Mouse (Mus musculus) gastrocnemius, adult 2 months (tissue): ENCODE measurements around the gene Trip10. TPM values are rescaled to one million over a fixed set of nuclear protein-coding genes. Genes with fewer than 3 reads are reported as not detected.
A peak's percentile ranks its signal among the peaks of the same experiment; 100 is the strongest.

Experiments
- DNase-seq: peaks from one replicate; pipeline ENCODE4 v3.0.0; 2022
- H3K27ac ChIP-seq: fragments of 200-600 bp; 2 replicates; pipeline ENCODE4 v1.8.1; 2022; ENCODE audit warnings: mild to moderate bottlenecking
- H3K4me3 ChIP-seq: fragments of 200-600 bp; 2 replicates; pipeline ENCODE4 v1.8.1; 2022; ENCODE audit warnings: mild to moderate bottlenecking, moderate library complexity
- CTCF ChIP-seq: fragments of 200-600 bp; IDR thresholded peaks from 2 replicates; pipeline ENCODE4 v1.8.1; 2022; ENCODE audit warnings: antibody characterized with exemption, mild to moderate bottlenecking, moderate library complexity
- intact Hi-C: fragments of 180-260 bp; cut with DNase I; formaldehyde crosslinking; loops from one replicate; pipeline ENCODE4 v1.15.1; 2025
- total RNA-seq, 2 experiments: library from RNA; stranded (reverse); gene quantifications; 2 replicates each; pipeline ENCODE4 v1.2.3; 2021

The Trip10 gene
- total RNA-seq, 2 experiments from 2014 or later = 170 to 176 TPM

DNA sequence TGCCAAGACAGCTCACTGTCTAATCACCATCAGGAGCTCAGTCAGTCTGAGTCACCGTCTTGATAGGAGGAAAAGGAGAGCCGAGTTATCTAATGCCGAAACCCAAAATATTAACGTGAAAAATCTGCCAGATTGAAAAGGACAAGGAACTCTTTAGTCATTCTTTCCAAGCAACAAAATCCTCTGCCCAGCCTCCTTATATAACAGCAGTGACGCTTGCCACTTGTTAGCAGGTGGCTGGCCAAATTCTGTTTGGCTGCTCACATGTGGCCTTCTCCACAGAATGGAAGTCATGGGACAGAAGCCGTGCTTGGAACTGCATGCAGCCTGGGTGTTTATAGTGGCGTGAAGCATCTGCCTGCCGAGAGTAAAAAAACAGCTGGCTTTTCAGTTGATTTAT, 10.5 kb downstream of the Trip10 start:
- H3K27ac ChIP-seq = peak overlapping the region; percentile 89
- peak overlapping the region; percentile 56 for H3K4me3 ChIP-seq
- peak; percentile 82 for DNase-seq
- no peak for TF ChIP-seq CTCF
- intact Hi-C loops = no loop called here

DNA sequence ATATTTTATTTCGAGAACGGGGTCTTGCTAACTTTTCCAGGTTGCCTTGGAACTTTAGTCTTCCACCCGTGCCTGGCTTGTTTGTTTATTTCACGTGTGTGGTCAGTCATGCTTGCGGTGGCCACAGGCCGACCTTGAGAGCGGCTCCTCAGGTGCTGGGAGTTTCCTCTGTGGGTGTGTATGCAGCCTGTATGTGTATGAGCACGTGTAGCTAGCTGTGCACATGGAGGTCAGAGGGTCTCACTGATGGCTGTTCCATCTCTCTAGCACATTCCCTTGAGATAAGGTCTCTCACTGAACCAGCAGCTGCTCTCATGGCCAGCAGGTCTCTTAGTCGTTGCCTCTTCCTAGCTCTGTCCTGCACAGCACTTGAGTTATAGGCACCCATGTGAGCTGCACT, 11.1 kb downstream of the Trip10 start:
- DNase-seq = peak; percentile 17
- peak overlapping the region; percentile 89 for H3K27ac ChIP-seq
- TF ChIP-seq CTCF = no peak
- peak overlapping the region; percentile 56 for H3K4me3 ChIP-seq
- intact Hi-C loops = no loop called here

DNA sequence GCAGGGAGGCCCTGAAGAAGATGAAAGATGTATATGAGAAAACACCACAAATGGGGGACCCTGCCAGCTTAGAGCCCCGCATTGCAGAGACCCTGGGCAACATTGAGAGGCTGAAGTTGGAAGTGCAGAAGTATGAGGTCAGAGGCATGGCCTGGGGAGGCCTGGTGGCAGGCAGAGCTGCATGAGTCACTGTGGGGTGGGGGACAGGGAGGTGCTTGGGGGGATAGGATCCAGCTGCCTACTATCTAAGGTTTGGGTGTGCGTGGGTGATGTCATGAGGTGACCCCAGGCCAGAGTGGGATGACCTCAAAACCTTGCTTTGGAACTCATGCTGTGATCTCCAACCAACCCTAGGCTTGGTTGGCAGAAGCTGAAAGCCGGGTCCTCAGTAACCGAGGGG, 12.0 kb downstream of the Trip10 start:
- no peak for TF ChIP-seq CTCF
- Histone ChIP-seq H3K4me3 (peak overlapping the region; percentile 56; the same call in 1 of the 2 replicates), H3K27ac (peak overlapping the region; percentile 89)
- intact Hi-C loops = no loop called here
- peak; percentile 52 for DNase-seq

DNA sequence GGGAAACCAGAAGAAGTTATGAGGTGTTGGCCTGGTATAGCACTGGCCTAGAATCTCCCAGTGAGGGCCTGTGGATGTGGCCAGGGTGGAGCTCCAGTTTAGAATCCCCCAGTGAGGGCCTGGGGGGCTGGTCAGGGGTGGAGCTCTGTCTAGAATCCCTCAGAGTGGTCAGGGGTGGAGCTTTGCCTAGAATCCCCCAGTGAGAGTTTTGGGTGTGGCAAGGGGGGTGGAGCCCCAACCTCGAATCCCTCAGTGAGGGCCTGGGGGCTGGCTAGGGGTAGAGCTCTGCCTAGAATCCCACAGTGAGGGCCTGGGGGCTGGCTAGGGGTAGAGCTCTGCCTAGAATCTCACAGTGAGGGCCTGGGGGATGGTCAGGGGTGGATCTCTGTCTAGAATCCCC, 12.5 kb downstream of the Trip10 start:
- intact Hi-C loops = no loop called here
- H3K4me3 ChIP-seq = no peak overlapping the region
- TF ChIP-seq CTCF = no peak
- peak overlapping the region; percentile 89 for H3K27ac ChIP-seq
- peak; percentile 48 for DNase-seq

DNA sequence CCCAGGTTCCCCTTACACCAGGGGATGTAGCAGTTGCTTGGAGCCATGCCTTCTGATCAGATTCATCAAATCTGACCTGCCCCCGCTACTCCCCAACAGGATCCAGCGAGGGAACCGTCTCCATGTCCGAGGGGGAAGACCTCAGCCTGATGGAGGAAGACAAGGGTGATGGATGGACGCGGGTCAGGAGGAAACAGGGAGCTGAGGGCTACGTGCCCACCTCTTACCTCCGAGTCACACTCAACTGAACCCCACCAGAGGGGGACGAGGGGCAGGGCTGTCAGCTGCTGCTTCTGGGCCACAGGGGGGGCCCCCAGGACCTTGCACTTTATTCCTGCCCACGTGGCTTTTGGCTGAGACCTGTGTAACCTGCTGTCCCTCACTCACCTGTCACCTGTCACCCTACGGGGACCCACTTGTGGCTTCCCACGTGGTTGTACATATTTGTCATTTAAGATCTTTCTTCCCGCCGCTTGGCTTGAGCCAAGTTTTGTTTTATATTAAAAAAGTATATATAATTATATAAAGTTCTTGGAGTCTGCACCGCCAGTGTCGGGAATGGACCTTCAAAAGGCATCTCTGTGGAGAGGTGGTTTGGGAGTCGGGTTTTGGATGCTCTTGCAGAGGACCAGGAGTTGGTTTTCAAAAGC, 13.8 kb downstream of the Trip10 start:
- no peak for DNase-seq
- Histone ChIP-seq H3K27ac (no peak overlapping the region), H3K4me3 (no peak overlapping the region)
- TF ChIP-seq CTCF = no peak
- intact Hi-C loops = no loop called here

DNA sequence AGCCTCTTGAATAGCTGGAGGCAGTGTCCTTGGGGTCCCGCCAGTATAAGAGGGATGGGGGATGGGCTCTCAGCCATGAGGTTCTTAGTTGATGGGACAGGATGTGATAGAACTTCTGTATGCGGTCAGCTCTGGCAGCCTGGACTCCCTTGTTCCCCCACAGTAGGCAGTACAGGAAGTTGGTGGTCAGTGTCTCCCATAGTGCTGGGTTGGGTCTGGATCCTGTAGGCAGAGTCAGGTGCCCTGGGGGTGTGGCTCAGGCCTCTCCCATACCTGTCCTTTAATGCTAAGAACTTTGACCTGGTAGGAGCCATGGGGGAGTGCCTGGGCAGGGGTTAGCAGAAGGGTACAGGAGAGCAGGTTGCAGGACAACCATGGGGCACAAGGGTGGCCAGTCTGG, 14.9 kb downstream of the Trip10 start:
- Histone ChIP-seq H3K27ac (peak overlapping the region; percentile 66; the same call in 1 of the 2 replicates), H3K4me3 (no peak overlapping the region)
- no peak for DNase-seq
- TF ChIP-seq CTCF = no peak
- intact Hi-C loops = no loop called here

DNA sequence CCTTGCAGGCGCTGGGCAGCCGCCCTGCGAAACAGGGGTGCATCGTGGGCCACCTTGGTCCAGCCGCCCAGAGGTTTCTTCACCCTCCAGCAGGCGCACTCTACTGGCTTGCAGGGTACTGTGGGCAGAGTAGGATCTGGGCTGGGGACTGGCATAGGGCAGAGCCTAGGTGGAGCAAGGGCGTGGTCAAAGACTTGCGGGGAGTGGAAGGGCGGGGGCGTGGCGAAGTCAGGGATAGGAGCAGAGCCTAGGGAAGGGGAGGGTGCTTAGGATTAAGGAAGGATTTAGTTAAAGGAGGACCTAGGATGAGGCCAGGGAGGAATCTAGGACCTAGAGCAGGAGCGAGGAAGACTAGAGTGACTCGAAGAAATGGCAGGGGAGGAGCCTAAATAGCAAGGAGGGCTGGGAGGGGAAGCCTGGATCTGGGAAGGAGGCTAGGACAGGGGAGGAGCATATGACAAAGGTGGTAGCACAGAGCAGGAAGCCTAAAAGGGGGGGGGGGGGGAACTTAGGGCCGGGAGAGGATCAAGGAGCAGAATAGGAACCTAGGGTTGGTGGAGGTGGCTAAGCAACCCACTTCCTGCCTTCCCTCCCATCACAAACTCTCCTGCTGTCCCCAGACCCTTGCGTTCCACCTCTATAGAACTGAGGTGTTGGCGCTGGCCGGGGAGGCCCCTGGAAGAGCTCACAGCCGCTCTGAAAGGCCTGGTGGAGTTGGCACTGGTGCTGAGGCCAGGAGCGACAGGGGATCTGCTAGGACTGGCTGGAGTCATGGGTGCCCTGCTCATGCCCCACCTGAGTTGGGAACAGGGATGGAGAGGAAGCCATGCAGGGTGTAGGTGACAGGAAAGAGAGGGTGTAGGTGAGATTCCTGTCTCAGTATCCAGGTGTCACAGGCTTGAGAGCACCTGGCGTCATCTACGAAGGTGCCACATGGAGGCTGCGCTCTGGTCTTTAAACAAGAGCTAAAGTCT, 16.0 kb downstream of the Trip10 start:
- Histone ChIP-seq H3K4me3 (peak overlapping the region; percentile 36), H3K27ac (peak overlapping the region; percentile 66)
- intact Hi-C loops = no loop called here
- peak; percentile 91 for DNase-seq
- TF ChIP-seq CTCF = peak; percentile 14; the same call in 1 of the 2 replicates

DNA sequence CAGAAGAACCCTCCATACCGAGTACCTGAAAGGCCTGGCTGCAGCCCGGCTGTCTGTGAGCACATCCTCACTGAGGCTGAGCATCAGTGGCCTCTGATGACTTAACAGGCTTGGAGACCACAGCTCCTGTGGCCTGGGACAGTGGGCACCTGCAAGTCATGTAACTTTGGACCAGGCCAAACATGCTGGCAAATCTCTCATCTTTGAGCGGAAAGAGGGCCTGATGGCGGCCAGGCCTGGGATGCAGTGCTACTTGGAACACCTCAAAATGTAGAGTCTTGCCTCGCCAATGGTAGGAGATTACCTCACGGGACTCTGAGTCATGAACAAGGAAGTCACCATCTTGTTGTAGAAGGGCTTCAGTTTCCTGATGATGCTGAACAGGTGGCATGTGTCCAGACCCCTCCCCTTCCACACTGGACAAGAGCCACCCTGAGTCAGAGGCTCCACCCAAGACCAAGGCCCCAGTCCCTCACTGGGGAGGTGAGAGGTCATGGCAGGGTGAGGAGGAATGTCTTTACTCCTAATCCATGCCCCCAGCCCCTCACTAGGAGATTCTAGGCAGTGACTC, 18.4 kb downstream of the Trip10 start:
- Histone ChIP-seq H3K4me3 (no peak overlapping the region), H3K27ac (peak overlapping the region; percentile 53)
- DNase-seq = peak; percentile 73
- no peak for TF ChIP-seq CTCF
- intact Hi-C loops = no loop called here

DNA sequence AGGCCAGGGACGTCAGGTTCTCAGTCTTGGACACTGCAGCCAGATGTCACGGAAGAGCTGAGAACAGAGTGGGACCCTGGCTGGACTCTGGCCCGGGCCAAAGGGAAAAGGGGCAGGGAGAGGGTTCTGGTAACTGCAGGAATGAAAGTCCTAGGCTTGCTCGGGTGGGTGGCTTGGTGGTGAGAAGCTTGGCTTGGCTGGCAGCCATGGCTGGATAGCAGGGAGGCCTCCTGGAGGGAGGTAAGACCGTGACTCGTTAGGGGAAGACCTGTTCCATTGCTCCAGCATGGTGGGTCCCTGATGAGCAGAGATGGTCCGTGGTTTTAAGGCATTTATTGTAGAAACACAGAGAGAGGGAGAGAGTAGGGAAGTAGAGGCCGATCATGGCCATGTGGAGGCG, 22.0 kb downstream of the Trip10 start:
- Histone ChIP-seq H3K4me3 (no peak overlapping the region), H3K27ac (no peak overlapping the region)
- TF ChIP-seq CTCF = no peak
- DNase-seq = peak; percentile 27
- intact Hi-C loops = loop anchor here (10.0 kb wide), 2 partner anchors 216 to 1236 kb away; partner anchors contain the start of genes Crb3, Sh3gl1 and Slc25a23

DNA sequence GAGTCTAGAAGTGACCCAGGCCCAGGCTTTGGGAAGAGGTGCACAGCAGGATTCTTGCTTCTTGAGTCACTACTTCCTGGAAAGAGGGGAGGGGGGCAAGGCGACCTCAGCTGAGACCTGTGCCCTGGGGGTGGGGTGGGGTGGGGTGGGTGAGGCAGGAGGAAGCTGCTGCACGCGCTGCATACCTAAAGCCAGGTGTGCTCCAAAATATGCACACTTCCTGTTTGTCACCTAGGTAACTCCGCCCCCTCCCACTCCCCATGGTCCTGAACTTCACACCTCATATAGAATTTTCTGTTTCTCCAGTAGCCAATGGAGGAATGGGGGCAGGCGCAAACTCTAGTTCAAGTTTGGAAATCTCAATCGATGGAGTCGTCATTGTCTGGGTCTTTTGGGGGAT, 24.6 kb downstream of the Trip10 start:
- intact Hi-C loops = loop anchor here (10.0 kb wide), 2 partner anchors 219 to 1239 kb away; partner anchors contain the start of genes Crb3, Sh3gl1 and Slc25a23
- peak overlapping the region; percentile 93 for H3K4me3 ChIP-seq
- DNase-seq = no peak
- no peak for TF ChIP-seq CTCF
- peak overlapping the region; percentile 99; the same call in 1 of the 2 replicates for H3K27ac ChIP-seq

DNA sequence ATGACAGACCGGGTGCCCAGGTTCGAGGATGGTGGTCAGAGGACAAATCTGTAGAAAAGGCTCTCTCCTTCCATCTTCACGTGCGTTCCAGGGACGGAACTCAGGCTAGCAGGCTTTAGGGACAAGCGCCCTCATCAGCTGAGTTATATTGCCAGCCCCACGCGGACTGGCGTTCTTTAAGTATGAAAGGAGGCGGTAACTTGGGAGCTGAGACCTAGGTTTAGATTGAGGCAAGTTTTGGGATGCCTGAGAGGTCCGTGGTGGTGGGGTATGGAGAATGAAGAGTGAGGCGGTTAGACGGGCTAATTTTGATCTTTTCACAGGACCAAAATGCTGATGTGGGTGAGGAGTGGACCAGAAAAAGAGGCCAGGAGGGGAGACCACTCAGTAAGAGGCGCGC, 25.4 kb downstream of the Trip10 start:
- H3K27ac ChIP-seq = peak overlapping the region; percentile 99

More for the DNA sequence above, 25.4 kb downstream of the Trip10 start:
- no peak for DNase-seq
- H3K4me3 ChIP-seq = peak overlapping the region; percentile 93
- intact Hi-C loops = loop anchor here (1.0 to 10.0 kb wide), 4 partner anchors 25 to 1240 kb away; partner anchors contain the start of genes Crb3, Rfx2, Sh3gl1 and Slc25a23
- TF ChIP-seq CTCF = no peak
